Mouse (Mus musculus) C2C12 (cell line): ENCODE data around the gene Tnfrsf13c. TPM values are rescaled to one million over a fixed set of nuclear protein-coding genes. Genes with fewer than 3 reads are reported as not detected.

Experiments used
- H3K27me3 ChIP-seq: one replicate; pipeline ENCODE4 v1.6.1; 2011; ENCODE audit not compliant: control insufficient read depth, insufficient read depth, insufficient read length
- H3K36me3 ChIP-seq: one replicate; pipeline ENCODE4 v1.6.1; 2011; ENCODE audit not compliant: control insufficient read depth, insufficient read depth
- H3K4me3 ChIP-seq: one replicate; pipeline ENCODE4 v1.5.1; 2011; ENCODE audit warnings: mild to moderate bottlenecking, control low read depth; ENCODE audit not compliant: poor library complexity, insufficient read depth, severe bottlenecking
- H3K79me2 ChIP-seq: one replicate; pipeline ENCODE4 v1.6.1; 2011; ENCODE audit not compliant: control insufficient read depth, insufficient read depth
- H3K79me3 ChIP-seq: one replicate; pipeline ENCODE4 v1.6.1; 2011; ENCODE audit warnings: low read depth, control low read depth
- H3ac ChIP-seq: one replicate; pipeline ENCODE3; 2011; ENCODE audit warnings: low read depth; ENCODE audit not compliant: control insufficient read depth, insufficient read length
- CEBPB ChIP-seq: IDR thresholded peaks from one replicate; pipeline ENCODE4 v1.6.1; 2011; ENCODE audit warnings: low read depth, mild to moderate bottlenecking, control low read depth, moderate library complexity
- CTCF ChIP-seq: IDR thresholded peaks from one replicate; pipeline ENCODE4 v1.5.1; 2011; ENCODE audit not compliant: control insufficient read depth, insufficient read depth, insufficient read length
- FOSL1 ChIP-seq: IDR thresholded peaks from one replicate; pipeline ENCODE4 v1.8.0; 2011; ENCODE audit warnings: mild to moderate bottlenecking, low read length; ENCODE audit not compliant: poor library complexity, insufficient read depth, severe bottlenecking
- MAX ChIP-seq: IDR thresholded peaks from one replicate; pipeline ENCODE4 v1.6.1; 2011; ENCODE audit warnings: mild to moderate bottlenecking, control low read depth
- MYOD1 ChIP-seq: IDR thresholded peaks from one replicate; pipeline ENCODE4 v1.6.1; 2011; ENCODE audit warnings: low read depth; ENCODE audit not compliant: control insufficient read depth, insufficient read length
- MYOG ChIP-seq: IDR thresholded peaks from one replicate; pipeline ENCODE4 v1.6.1; 2011; ENCODE audit not compliant: control insufficient read depth, insufficient read length; ENCODE audit errors: extremely low read depth
- USF1 ChIP-seq: IDR thresholded peaks from one replicate; pipeline ENCODE4 v1.6.1; 2011; ENCODE audit warnings: low read depth, mild to moderate bottlenecking, control low read depth, moderate library complexity
- polyA plus RNA-seq: library from polyadenylated mRNA; unstranded; fragments of >200 nt; fragmentation: generic; extraction: Trizol; gene quantifications from one replicate; pipeline ENCODE4 v1.2.1, GENCODE M21; 2012; ENCODE audit warnings: missing spikeins

Gene Tnfrsf13c
- polyA plus RNA-seq, 1 experiment: 0.16 TPM

DNA sequence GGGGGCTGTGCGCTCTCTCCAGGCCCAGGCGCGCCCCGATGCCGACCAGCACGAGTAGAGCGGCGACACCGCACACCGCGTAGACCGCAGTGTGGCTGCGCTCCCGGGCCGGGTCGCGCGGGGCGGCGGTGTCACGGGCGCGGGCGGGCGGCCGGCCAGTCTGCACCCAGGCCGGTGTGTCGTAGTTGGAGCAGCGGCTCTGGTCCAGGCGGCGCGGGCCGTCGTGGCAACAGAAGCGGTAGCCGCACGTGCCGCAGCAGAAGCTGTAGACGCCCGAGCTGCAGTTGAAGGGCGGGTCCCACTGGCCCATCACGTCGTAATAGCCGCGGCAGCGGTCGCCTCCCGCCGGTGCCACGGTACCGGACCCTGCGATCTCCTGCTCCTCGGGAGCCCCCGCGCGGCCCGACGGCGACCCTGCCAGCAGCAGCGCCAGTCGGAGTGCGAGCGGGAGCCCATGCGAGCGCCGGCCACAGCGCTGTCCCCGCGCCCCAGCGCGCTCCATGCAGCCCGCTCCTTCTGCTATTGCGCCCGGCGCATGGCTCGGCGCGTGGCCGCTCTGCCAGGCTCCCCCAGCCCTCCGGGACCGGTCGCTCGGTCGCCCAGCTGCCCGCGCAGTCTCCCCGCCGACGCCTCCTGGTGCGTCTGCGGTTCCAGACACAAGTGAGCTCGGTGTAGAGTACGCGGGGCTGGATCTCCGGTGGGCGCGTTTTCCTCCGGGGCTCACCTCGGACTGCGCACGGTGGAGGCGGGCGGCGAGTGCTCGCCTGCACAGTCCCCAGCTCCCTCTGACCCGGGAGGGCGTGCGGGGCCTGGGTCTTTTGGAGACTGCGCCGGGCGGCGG lies 12.0 kb downstream of the Tnfrsf13c start:
- TF ChIP-seq USF1 (no peak), MYOG (no peak), CTCF (no peak), MYOD1 (no peak), MAX (no peak), CEBPB (no peak), FOSL1 (no peak)
- no peaks in the 10 kb centered on the region for H3K79me3 ChIP-seq
- H3ac ChIP-seq: no peak overlapping the region
- no peaks in the 10 kb centered on the region for H3K79me2 ChIP-seq
- H3K36me3 ChIP-seq: no peaks in the 10 kb centered on the region
- H3K27me3 ChIP-seq: peaks cover 38% of the 10 kb centered on the region
- H3K4me3 ChIP-seq: no peak overlapping the region

DNA sequence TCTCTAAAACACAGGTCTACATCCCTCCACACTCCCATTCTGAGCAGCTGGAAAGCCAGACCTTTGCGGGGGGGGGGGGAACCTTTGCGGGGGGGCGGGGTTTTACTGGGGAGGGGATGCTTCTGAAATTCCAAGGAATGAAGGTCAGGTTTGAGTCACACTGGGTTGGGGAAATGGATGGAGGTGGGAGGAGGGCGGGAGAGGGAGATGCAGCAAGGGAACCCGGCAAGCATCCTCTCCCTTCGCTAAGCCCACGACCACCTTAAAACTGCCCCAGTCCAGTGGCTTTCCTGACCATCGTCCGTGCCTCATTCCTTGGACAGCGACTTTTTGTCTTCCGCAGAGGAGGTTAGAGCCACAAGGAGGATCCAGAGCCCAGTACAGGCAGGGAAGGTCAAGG lies 12.9 kb downstream of the Tnfrsf13c start:
- Histone ChIP-seq H3K4me3 (no peak overlapping the region), H3K79me2 (no peaks in the 10 kb centered on the region), H3K36me3 (peaks cover 3% of the 10 kb centered on the region), H3ac (no peak overlapping the region), H3K27me3 (peaks cover 38% of the 10 kb centered on the region), H3K79me3 (no peaks in the 10 kb centered on the region)
- TF ChIP-seq CTCF (no peak), USF1 (no peak), MYOD1 (no peak), FOSL1 (no peak), CEBPB (no peak), MYOG (no peak), MAX (no peak)

DNA sequence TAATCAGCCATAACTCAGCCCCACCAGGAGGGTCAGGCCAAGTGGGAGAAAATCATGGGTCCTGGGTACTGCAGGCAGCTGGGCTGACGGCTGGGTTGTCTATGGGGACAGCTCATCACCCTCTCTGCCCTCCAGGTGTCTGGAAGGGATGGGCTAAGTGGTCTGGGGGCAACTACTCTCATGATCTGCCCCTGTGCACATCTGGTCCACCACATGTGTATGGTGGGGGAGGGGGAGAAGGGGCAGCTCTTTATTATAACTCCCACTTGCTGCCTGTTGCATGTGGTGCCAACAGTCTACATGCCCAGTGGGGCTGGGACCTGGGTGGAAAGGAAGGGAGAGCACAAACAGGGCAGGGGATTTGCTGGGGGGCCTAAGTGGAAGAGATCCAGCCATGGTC lies 13.4 kb downstream of the Tnfrsf13c start:
- TF ChIP-seq MYOG (no peak), USF1 (no peak), FOSL1 (no peak), CEBPB (no peak), MYOD1 (no peak), CTCF (no peak), MAX (no peak)
- Histone ChIP-seq H3ac (no peak overlapping the region), H3K36me3 (peaks cover 8% of the 10 kb centered on the region), H3K79me2 (no peaks in the 10 kb centered on the region), H3K4me3 (no peak overlapping the region), H3K27me3 (peaks cover 35% of the 10 kb centered on the region), H3K79me3 (no peaks in the 10 kb centered on the region)

DNA sequence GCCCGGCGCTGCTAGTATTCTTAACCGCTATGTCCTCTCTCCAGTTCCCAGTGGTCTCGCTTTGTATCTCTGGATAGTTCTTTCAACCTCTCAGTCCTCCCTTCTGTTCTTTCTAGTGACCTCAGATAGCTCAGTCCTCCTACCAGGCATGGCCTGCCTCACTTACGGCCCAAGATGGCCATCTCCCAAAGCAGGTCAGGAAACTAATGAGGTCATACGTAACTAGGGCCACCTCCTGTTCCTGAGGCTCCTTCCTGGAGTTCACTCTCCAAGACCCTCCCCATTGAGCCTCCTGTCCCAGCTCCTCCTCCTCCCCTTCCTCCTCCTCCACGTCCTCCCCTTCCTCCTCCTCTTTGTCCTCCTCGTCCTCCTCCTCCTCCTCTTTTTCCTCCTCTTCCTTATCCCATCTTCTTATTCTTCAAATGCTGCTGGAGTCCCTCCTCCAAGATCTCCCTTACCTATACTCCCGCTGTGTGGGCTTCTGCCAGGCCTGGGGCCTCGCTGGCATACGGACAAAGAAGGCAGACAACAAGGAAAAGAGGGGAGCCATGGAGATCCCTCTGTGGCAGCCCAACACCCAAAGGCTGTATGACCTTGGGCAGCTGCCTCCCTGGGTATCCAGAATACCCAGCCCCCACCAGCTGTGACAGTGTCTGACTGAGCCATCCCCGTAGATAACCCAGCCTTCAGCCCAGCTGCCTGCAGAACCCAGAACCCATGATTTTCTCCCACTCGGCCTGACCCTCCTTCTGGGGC lies 14.7 kb downstream of the Tnfrsf13c start:
- peaks cover 21% of the 10 kb centered on the region for H3K36me3 ChIP-seq
- no peak for TF ChIP-seq MYOG
- no peak for TF ChIP-seq FOSL1
- no peak for TF ChIP-seq CEBPB
- no peaks in the 10 kb centered on the region for H3K79me2 ChIP-seq
- no peak overlapping the region for H3K4me3 ChIP-seq
- no peak overlapping the region for H3ac ChIP-seq
- peaks cover 31% of the 10 kb centered on the region for H3K27me3 ChIP-seq
- H3K79me3 ChIP-seq: no peaks in the 10 kb centered on the region

GRCm38 (mm10) chr15:82208307-82208706 lies 15.9 kb downstream of the Tnfrsf13c start:
- peaks cover 27% of the 10 kb centered on the region for H3K27me3 ChIP-seq
- no peak overlapping the region for H3K4me3 ChIP-seq
- H3K79me2 ChIP-seq: no peaks in the 10 kb centered on the region
- H3K36me3 ChIP-seq: peaks cover 33% of the 10 kb centered on the region
- TF ChIP-seq CEBPB: no peak
- H3K79me3 ChIP-seq: no peaks in the 10 kb centered on the region
- H3ac ChIP-seq: no peak overlapping the region
